Mouse (Mus musculus): ENCODE data around the gene Eml4.

Gene Eml4

GRCm38 (mm10) chr17:83350379-83351091, at the start of gene Eml4:
TSS of gene Eml4 (plus strand) at chr17:83350931.
- peak; percentile 91 for DNase-seq (ENCODE audit: low read depth, low spot score)

- DNase-seq (ENCODE audit: low read depth, low spot score): no peak
These were observed 49.3 kb upstream of the Eml4 start for GRCm38 (mm10) chr17:83301433-83301832.

- DNase-seq (ENCODE audit: low read depth, low spot score): no peak
These were observed 46.5 kb upstream of the Eml4 start for GRCm38 (mm10) chr17:83304089-83304822.

- DNase-seq (ENCODE audit: low read depth, low spot score): no peak
These were observed 43.6 kb upstream of the Eml4 start for GRCm38 (mm10) chr17:83306964-83307640.

- DNase-seq (ENCODE audit: low read depth, low spot score): no peak
These were observed 43.0 kb upstream of the Eml4 start for GRCm38 (mm10) chr17:83307641-83308296.

- no peak for DNase-seq (ENCODE audit: low read depth, low spot score)
These were observed 42.3 kb upstream of the Eml4 start for GRCm38 (mm10) chr17:83308451-83308850.

- DNase-seq (ENCODE audit: low read depth, low spot score): no peak
These were observed 41.5 kb upstream of the Eml4 start for GRCm38 (mm10) chr17:83309243-83309642.

- DNase-seq (ENCODE audit: low read depth, low spot score): no peak
These were observed 38.9 kb upstream of the Eml4 start for GRCm38 (mm10) chr17:83311806-83312205.

GRCm38 (mm10) chr17:83312244-83312918, 38.4 kb upstream of the Eml4 start:
- peak; percentile 99 for DNase-seq (ENCODE audit: low read depth, low spot score)

GRCm38 (mm10) chr17:83313046-83313689, 37.6 kb upstream of the Eml4 start:
- peak; percentile 80 for DNase-seq (ENCODE audit: low read depth, low spot score)

- no peak for DNase-seq (ENCODE audit: low read depth, low spot score)
These were observed 35.3 kb upstream of the Eml4 start for GRCm38 (mm10) chr17:83315476-83315875.

GRCm38 (mm10) chr17:83322621-83323335, 28.0 kb upstream of the Eml4 start:
- no peak for DNase-seq (ENCODE audit: low read depth, low spot score)

- peak; percentile 58 for DNase-seq (ENCODE audit: low read depth, low spot score)
These were observed 27.1 kb upstream of the Eml4 start for GRCm38 (mm10) chr17:83323410-83324268.

GRCm38 (mm10) chr17:83324269-83324616, 26.5 kb upstream of the Eml4 start:
- DNase-seq (ENCODE audit: low read depth, low spot score): no peak

- DNase-seq (ENCODE audit: low read depth, low spot score): no peak
These were observed 15.5 kb upstream of the Eml4 start for GRCm38 (mm10) chr17:83335183-83335584.

- peak; percentile 77 for DNase-seq (ENCODE audit: low read depth, low spot score)
These were observed 13.5 kb upstream of the Eml4 start for GRCm38 (mm10) chr17:83337051-83337898.

- no peak for DNase-seq (ENCODE audit: low read depth, low spot score)
These were observed 11.2 kb upstream of the Eml4 start for GRCm38 (mm10) chr17:83339368-83340085.

All from 3T3-L1 (cell line).